Mouse (Mus musculus): ENCODE measurements at regions not wholly inside any gene's neighbourhood (a gene's known extent, or its start where the extent isn't known, plus 50 kb on each side); places are given as distances from the start of the nearest gene placed in this dataset.

- DNase-seq (ENCODE audit: low read depth, low spot score): no peak
These were observed 253.4 kb upstream of the Rag2 start for GRCm38 (mm10) chr2:101370991-101371736.

- no peak for DNase-seq (ENCODE audit: low read depth, low spot score)
These were observed 252.6 kb upstream of the Rag2 start for GRCm38 (mm10) chr2:101371834-101372493.

- DNase-seq (ENCODE audit: low read depth, low spot score): no peak
These were observed 243.9 kb upstream of the Rag2 start for GRCm38 (mm10) chr2:101380595-101380994.

- no peak for DNase-seq (ENCODE audit: low read depth, low spot score)
These were observed 209.5 kb upstream of the Rag2 start for GRCm38 (mm10) chr2:101415002-101415401.

- DNase-seq (ENCODE audit: low read depth, low spot score): no peak
These were observed 207.8 kb upstream of the Rag2 start for GRCm38 (mm10) chr2:101416702-101417101.

GRCm38 (mm10) chr2:101433141-101433895, 191.2 kb upstream of the Rag2 start:
- DNase-seq (ENCODE audit: low read depth, low spot score): no peak

- no peak for DNase-seq (ENCODE audit: low read depth, low spot score)
These were observed 184.3 kb upstream of the Rag2 start for GRCm38 (mm10) chr2:101440231-101440630.

GRCm38 (mm10) chr2:101441081-101441630, 183.4 kb upstream of the Rag2 start:
- peak; percentile 50 for DNase-seq (ENCODE audit: low read depth, low spot score)

GRCm38 (mm10) chr2:101455591-101455990, 168.9 kb upstream of the Rag2 start:
- DNase-seq (ENCODE audit: low read depth, low spot score): no peak

GRCm38 (mm10) chr2:101458959-101459358, 165.6 kb upstream of the Rag2 start:
- no peak for DNase-seq (ENCODE audit: low read depth, low spot score)

GRCm38 (mm10) chr2:101462450-101462849, 162.1 kb upstream of the Rag2 start:
- DNase-seq (ENCODE audit: low read depth, low spot score): peak; percentile 40

GRCm38 (mm10) chr2:101464291-101465140, 160.0 kb upstream of the Rag2 start:
- no peak for DNase-seq (ENCODE audit: low read depth, low spot score)

GRCm38 (mm10) chr2:101470569-101471100, 153.9 kb upstream of the Rag2 start:
- DNase-seq (ENCODE audit: low read depth, low spot score): no peak

- peak; percentile 72 for DNase-seq (ENCODE audit: low read depth, low spot score)
These were observed 151.9 kb upstream of the Rag2 start for GRCm38 (mm10) chr2:101472449-101473115.

- DNase-seq (ENCODE audit: low read depth, low spot score): no peak
These were observed 151.4 kb upstream of the Rag2 start for GRCm38 (mm10) chr2:101473116-101473485.

- no peak for DNase-seq (ENCODE audit: low read depth, low spot score)
These were observed 147.7 kb upstream of the Rag2 start for GRCm38 (mm10) chr2:101476862-101477261.

GRCm38 (mm10) chr2:101490207-101490606, 134.3 kb upstream of the Rag2 start:
- no peak for DNase-seq (ENCODE audit: low read depth, low spot score)

GRCm38 (mm10) chr2:101491762-101492161, 132.8 kb upstream of the Rag2 start:
- DNase-seq (ENCODE audit: low read depth, low spot score): no peak

- no peak for DNase-seq (ENCODE audit: low read depth, low spot score)
These were observed 116.4 kb upstream of the Rag2 start for GRCm38 (mm10) chr2:101508116-101508515.
